Mouse (Mus musculus) embryonic fibroblast, embryonic 13.5 days (primary cell): ENCODE measurements around the gene Lpar3. TPM values are rescaled to one million over a fixed set of nuclear protein-coding genes. Genes with fewer than 3 reads are reported as not detected.

ENCODE experiments used
- H3K27ac ChIP-seq: 2 replicates; pipeline ENCODE4 v1.5.1; 2012; ENCODE audit warnings: low read length, control low read depth, inconsistent platforms; ENCODE audit not compliant: insufficient read depth
- H3K4me1 ChIP-seq: 2 replicates; pipeline ENCODE4 v1.6.1; 2011; ENCODE audit warnings: low read length; ENCODE audit not compliant: control insufficient read depth, insufficient read depth
- H3K4me3 ChIP-seq: 2 replicates; pipeline ENCODE4 v1.5.1; 2011; ENCODE audit warnings: mild to moderate bottlenecking, control low read depth, low read length; ENCODE audit not compliant: insufficient read depth
- CTCF ChIP-seq: IDR thresholded peaks from 2 replicates; pipeline ENCODE4 v1.5.1; 2011; ENCODE audit warnings: mild to moderate bottlenecking, control low read depth, low read length, moderate library complexity, borderline replicate concordance; ENCODE audit not compliant: insufficient read depth
- POLR2A ChIP-seq: IDR thresholded peaks from 2 replicates; pipeline ENCODE4 v1.6.1; 2011; ENCODE audit warnings: low read depth, mild to moderate bottlenecking, control low read depth, low read length, moderate library complexity
- polyA plus RNA-seq: library from polyadenylated mRNA; stranded (reverse); fragments of >200 nt; gene quantifications from 2 replicates; pipeline ENCODE4 v1.2.4, GENCODE M21; 2011; ENCODE audit warnings: low read depth; ENCODE audit not compliant: missing spikeins, insufficient read length

Gene Lpar3
- polyA plus RNA-seq, 1 experiment: not detected

DNA sequence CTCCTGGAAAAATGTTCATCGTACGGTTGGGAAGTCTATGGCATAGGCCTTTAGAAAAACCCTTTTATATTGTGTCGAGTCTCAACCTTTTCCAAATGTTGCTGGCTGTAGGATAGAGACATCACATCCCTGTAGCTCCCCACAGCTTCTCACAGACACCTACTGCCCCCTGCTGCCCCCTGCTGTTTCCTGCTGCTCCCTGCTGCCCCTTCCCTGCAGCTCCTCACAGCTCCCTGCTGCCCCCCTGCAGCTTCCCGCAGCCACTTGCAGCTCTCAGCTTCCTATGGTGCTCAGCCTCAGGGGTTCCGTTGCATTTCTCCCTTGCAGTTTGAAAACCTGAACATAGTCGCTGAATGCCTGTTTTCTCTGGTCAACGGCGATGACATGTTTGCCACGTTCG lies 30.8 kb upstream of the Lpar3 start:
- Histone ChIP-seq H3K4me1 (no peaks in the 10 kb centered on the region), H3K4me3 (no peak overlapping the region), H3K27ac (no peak overlapping the region)
- no peak for TF ChIP-seq POLR2A
- 0 out of 2 replicates have a peak, but pooled peaks have one; percentile 8 for TF ChIP-seq CTCF

GRCm38 (mm10) chr3:146192507-146192906 lies 28.3 kb upstream of the Lpar3 start:
- no peak overlapping the region for H3K27ac ChIP-seq
- H3K4me1 ChIP-seq: no peaks in the 10 kb centered on the region
- TF ChIP-seq CTCF: no peak
- TF ChIP-seq POLR2A: no peak
- H3K4me3 ChIP-seq: no peak overlapping the region

GRCm38 (mm10) chr3:146195153-146195552 lies 25.6 kb upstream of the Lpar3 start:
- Histone ChIP-seq H3K27ac (no peak overlapping the region), H3K4me1 (0 out of 2 replicates have a peak, but pooled peaks cover 2% of the 10 kb centered on the region), H3K4me3 (no peak overlapping the region)
- TF ChIP-seq POLR2A (no peak), CTCF (no peak)

- TF ChIP-seq POLR2A (no peak), CTCF (no peak)
- Histone ChIP-seq H3K4me3 (no peak overlapping the region), H3K4me1 (0 out of 2 replicates have a peak, but pooled peaks cover 2% of the 10 kb centered on the region), H3K27ac (no peak overlapping the region)
These were observed 24.5 kb upstream of the Lpar3 start for GRCm38 (mm10) chr3:146196301-146196700.

DNA sequence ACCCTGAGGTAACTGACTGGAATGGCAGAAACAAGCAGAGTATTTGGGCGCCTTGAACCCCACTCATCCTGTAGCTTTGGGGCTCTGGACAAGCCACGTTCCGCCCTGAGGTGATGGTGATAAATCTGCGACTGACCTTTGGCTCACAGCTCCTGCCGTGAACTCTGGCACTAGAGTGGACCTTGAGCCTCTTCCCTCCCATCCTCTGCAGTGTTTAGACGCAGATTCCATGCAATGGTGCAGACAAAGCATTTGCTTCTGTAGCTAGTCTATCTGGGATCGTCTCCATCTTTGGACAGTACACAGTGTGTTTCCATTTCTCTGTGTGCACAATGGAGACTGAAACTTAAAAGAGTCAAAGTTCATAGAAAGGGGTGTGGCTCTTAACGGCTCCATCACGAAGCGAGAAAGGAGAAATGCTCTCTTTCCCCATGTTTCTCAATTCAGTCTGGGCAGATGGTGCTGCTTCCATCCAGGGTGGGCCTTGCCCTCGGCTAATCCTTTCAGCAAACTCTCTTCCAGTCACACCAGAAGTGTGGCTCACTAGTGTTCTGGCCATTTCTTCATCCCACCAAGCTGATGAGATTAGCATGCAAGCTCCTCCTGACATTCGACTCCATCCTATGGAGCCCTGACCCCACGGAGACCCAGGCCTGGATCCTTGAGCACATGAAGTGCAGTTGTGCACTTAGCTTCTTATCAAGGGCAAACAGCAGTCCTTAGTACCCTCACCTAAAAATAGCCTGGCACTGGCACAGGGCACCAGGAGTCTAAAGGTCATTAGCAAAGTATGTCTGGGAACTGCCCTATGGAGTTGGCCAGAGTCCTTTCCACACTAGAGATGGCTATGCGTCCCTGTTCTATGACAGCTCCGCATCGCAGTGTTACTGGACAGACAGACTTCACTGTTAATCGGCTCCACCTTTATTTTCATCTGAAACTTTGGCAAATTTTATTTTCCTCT lies 23.7 kb upstream of the Lpar3 start:
- Histone ChIP-seq H3K4me1 (0 out of 2 replicates have a peak, but pooled peaks cover 2% of the 10 kb centered on the region), H3K4me3 (no peak overlapping the region), H3K27ac (no peak overlapping the region)
- TF ChIP-seq CTCF (no peak), POLR2A (no peak)

GRCm38 (mm10) chr3:146197785-146198184 lies 23.0 kb upstream of the Lpar3 start:
- 0 out of 2 replicates have a peak, but pooled peaks cover 2% of the 10 kb centered on the region for H3K4me1 ChIP-seq
- no peak overlapping the region for H3K27ac ChIP-seq
- TF ChIP-seq CTCF (no peak), POLR2A (no peak)

GRCm38 (mm10) chr3:146198803-146199481 lies 21.8 kb upstream of the Lpar3 start:
- TF ChIP-seq CTCF: no peak
- TF ChIP-seq POLR2A: no peak
- Histone ChIP-seq H3K4me3 (no peak overlapping the region), H3K27ac (no peak overlapping the region), H3K4me1 (0 out of 2 replicates have a peak, but pooled peaks cover 2% of the 10 kb centered on the region)

More at GRCm38 (mm10) chr3:146197785-146198184, 23.0 kb upstream of the Lpar3 start:
- no peak overlapping the region for H3K4me3 ChIP-seq

DNA sequence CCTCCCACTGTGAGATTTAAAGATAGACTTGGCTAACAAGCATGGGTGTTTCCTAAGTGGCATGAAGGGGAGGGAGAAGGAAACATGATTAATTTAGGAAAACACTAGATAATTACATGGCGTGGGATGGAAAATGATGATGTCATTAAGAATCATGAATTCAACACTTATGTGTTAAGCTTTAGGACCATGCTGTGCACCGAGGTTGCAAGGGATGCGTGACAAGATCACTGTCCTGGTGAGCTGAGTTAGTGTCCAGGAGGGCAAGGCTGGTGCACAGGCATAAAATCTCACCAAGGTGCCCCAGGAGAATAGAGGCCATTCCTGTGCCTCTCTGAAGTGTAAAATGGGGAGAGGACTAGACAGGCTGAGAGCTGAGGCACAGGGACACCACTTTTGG lies 21.3 kb upstream of the Lpar3 start:
- H3K4me3 ChIP-seq: no peak overlapping the region
- H3K4me1 ChIP-seq: 0 out of 2 replicates have a peak, but pooled peaks cover 2% of the 10 kb centered on the region
- no peak for TF ChIP-seq POLR2A
- no peak for TF ChIP-seq CTCF
- no peak overlapping the region for H3K27ac ChIP-seq

GRCm38 (mm10) chr3:146204375-146204774 lies 16.4 kb upstream of the Lpar3 start:
- TF ChIP-seq POLR2A: no peak
- TF ChIP-seq CTCF: no peak
- Histone ChIP-seq H3K27ac (no peak overlapping the region), H3K4me1 (no peaks in the 10 kb centered on the region; the same call in 1 of the 2 replicates), H3K4me3 (no peak overlapping the region)
